Mouse (Mus musculus) heart, postnatal 10 days (tissue): ENCODE data around the gene Ensa. TPM values are rescaled to one million over a fixed set of nuclear protein-coding genes. Genes with fewer than 3 reads are reported as not detected.
A peak's percentile ranks its signal among the peaks of the same experiment; 100 is the strongest.
"Not testable (repeated sequence)": the region's sequence is repeated elsewhere in the genome, so short reads cannot be mapped to it uniquely, and the experiment has no call there.

Experiments
- DNase-seq, 2 experiments: peaks; one replicate each; pipeline ENCODE4 v3.0.0; 2021
- intact Hi-C: fragments of 180-260 bp; cut with DNase I; formaldehyde crosslinking; loops from one replicate; pipeline ENCODE4 v1.15.1; 2025
- total RNA-seq, 2 experiments: library from RNA; stranded (reverse); gene quantifications; 2 replicates each; pipeline ENCODE4 v1.2.3; 2021

Gene Ensa
- total RNA-seq, 2 experiments from 2014 or later: 61.4 to 63.6 TPM

DNA sequence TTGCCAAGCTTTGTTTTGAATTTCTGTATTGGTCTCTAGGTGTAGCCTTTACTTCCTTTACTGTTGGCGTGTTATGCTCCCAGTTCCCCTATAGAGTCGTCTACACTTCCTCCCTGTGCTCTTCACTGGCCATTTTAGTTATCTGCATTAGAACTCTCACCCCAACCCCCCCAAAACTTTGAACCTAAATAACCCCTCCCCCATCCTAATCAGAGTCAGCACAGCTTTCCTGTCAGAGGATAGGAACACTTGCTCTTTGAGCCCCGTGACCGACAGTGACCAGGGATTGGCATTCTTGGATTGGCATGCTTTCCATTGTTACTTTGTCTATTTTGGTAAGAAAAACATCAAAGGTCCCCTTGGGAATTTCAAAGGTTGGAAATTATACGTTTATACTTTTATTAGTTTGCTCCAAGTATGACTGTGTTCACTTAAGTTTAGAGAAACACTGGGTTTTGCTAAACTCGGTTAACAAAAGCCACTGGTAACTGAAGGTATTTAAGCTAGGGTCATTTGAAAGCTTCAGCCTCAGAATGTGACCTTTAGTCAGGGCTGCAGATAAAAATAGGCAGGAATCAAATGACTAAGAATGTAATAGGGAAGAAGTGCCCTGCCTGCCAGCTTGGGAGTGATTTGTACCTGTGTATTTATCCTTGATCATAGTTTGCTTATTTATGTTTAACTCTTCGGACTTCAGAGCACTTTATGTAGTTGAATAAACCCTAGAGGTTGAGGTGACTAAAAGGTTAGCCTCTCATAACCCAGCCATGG lies 37.3 kb downstream of the Ensa start:
- intact Hi-C loops: no loop called here

DNA sequence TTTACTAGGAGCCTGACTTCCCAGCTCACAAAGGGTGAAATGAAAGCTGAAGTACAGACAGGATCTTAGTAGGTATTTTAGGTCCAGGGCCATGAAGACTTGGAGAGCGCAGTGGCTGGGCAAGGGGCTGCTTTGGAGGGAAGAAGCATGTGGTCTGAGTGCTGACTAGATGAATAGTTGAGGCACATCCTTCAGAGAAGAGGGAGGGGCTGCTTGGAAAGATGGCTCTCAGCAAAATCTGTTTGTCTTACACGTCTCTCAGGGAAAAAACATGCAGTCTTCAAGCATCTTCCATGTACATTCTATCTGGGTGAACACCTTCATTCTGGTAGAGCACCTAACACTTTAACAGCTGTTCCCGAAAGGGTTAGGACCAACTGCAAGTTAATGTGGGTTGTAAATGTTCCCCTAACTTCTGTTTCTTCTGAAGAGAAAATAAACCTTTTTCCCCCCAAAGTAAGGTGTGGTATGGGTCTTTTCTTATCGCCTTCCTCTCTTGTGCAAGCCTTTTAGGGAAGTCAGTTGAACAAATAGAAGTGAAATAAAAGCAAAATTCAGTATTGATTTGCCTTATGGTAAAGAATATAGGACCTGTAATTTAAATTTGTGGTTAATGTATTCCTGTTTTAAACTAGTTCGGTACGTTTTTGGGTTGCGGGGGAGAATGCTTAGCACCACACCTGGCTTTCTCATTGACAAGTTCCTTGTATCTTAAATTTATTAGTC lies 38.1 kb downstream of the Ensa start:
- intact Hi-C loops: no loop called here
- peak; percentile 7 to 26 for DNase-seq

More for the DNA sequence above, 37.3 kb downstream of the Ensa start:
- DNase-seq: peak; percentile 55 to 59

DNA sequence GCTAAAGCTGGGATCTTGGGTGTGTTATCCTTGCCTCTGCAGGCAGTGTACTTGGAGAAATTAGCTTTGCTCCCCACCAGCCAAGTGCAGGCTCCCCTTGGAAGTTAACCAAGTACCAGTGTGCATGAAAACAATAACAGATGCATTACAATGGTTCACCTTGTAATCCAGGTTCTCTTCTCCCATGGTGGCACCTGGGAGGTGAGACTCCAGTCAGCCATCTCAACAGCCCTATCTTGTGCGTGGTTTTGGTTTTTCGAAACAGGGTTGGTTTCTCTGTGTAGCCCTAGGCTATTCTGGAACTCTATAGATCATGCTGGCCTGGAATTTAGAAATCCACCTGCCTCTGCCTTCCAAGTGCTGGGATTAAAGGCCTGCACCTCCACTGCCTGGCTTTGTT lies 38.7 kb downstream of the Ensa start:
- intact Hi-C loops: no loop called here
- DNase-seq: peak; percentile 20 to 28

DNA sequence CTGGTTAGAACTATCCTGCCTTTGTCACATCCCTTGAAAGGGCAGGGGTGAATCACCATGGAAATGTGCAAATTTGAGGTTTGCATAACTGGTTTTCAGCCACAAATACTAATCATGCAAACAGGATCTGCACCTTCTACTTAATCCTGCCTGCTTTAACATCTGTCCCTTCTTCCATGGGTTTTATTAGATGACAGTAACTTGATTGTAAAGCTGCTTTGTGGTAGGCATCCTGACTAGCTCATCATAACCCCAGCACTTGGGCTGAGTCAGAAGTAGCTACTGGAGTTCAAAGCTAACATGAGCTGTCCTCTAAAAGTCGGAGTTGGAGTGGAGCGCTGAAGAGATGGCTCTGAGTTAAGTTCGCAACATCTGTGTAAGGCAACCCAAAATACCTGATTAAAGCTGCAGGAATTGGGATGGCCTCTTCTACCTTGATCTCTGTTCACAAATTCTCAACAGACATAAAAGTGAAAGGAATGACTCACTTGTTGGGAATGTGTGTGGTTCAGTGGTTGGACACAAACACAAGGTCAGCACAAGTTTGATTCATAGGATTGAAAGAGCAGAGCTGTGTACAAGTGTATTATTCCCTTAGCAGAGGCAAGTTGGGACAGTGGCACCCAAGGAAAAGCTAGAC lies 39.3 kb downstream of the Ensa start:
- intact Hi-C loops: no loop called here
- peak; percentile 33 to 34 for DNase-seq

DNA sequence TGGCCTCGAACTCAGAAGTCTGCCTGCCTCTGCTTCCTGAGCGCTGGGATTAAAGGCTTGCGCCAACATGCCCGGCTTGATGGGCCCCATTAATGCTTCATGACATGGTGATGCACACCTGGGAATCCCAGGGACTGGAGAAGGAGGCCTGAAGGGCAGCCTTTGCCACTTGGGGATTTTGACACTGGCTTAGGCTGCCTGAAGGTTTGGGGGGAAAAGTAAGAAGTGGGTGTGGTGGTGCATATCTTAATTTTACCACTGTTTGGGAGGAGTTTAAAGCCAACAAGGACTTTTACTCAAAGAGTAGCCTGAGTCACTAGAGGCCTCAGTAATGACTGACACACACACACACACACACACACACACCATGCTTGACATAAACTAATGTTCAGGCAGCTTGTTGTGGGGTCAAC lies 40.2 kb downstream of the Ensa start:
- peak; percentile 22 to 31 for DNase-seq
- intact Hi-C loops: no loop called here

DNA sequence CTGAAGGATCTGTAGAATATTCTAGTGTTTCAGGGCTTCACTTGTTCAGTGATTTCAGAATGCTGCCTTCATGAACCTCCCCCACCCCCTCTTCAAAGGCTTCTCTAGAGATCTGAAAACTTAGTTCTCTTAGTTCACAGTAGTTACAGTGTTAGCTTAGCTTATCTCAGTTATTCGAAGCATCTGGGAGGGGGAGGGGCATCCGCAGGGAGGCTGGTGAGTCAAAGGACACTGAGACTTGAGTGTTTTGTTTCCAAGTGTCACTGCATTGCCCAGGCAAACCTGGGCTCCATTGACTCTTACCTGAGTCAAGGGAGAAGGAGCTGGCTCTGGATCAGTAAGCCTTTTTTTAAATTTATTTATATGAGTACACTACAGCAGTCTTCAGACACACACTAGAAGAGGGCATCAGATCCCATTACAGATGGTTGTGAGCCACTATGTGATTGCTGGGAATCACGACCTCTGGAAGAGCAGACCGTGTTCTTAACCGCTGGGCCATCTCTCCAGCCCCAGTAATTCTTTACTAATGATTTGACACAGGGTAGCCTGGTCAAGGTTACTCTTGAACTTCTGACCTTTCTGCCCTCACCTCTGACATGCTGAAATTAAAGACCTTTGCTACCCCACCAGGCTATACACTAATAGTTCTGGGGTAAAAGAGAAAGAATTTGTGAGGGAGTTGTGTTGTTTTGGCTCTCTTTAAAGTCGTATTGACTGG lies 41.5 kb downstream of the Ensa start:
- intact Hi-C loops: no loop called here
- peak; percentile 88 to 89 for DNase-seq

DNA sequence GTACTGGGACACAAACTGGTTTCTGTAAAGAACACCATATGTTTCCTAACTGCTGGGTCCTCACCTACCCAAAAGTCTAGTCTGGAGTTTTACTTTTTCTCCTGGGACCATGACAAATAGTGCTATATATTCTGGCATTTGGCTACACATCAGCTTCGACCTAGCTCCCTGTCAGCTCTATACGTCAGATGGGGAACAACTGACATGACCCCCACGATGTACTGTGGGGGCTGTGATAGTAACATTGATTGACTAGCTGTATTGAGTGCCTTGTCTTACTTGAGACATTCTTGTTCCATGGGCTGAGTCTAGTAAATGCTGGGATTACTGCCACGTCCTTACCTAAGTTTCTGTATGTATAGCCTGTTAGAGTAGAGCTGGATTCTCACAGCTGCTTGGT lies 42.7 kb downstream of the Ensa start:
- DNase-seq: no peak
- intact Hi-C loops: no loop called here

DNA sequence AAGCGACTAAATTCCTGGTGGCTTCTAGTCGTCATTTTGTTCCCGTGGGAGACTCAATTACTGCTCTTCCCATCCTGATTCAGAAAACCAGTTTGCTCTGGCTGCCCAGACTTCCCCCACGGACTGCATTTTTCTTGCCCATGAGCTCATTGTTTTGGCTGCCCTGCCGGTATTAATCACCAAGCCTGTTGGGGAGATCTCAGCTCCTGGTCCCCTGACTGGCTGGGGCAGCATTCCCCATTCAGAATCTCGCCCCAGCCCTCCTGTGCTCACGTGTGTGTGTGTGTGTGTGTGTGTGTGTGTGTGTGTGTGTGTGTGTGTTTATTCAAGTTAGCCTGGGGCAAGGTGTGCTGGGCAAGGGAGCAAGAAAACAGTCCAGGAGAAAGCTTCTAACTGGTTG lies 43.2 kb downstream of the Ensa start:
- DNase-seq: peak; percentile 83 to 87
- intact Hi-C loops: no loop called here

DNA sequence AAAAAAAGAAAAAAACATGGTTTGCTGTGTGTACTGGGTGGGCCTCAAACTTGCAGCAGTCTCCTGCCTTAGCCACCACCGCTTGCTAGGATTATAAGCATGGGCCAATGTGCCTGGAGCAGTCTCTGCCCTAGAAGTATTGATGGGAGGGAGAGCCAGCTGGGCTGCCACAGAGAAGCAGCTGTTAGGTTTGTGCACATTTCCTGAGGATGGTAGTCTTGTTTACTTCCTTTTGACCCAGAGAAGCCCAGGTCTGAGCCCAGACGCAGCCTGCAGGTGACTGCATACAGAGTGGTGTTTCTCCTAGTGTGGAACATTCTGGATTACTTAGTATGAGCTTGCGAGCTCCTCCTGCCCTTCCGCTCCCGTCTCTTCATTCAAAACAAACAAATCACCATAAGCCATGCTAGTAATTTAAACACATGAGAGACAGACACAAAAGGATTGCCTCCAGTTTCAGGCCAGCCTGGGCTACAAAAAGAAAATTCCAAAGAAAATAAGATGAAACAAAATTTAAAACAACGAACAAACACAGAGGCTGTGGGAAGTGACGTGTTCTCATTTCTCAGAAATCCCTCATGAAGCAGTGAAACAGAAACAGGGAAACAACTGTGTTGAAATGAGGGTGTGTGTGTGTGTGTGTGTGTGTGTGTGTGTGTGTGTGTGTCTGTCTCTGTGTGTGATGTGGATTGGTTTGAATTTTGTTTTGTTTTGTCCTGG lies 44.0 kb downstream of the Ensa start:
- DNase-seq: no peak
- intact Hi-C loops: no loop called here

DNA sequence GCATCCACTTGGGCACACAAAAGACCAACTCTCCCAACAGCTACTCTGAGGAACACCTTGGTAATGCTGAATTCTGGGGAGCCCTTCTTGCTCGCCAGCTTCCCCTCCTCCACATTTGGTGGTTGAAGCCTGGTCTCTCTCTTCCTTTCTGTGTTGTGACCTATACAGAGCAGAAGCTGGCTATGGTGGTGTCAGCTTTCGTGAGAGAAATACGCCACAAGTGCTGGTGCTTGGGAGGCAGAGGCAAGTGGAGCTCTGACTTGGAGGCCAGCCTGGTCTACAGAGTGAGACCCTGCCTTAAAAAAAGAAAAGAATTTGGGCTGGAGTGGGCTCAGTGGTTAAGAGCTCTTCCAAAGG lies 44.5 kb downstream of the Ensa start:
- intact Hi-C loops: no loop called here
- no peak for DNase-seq

DNA sequence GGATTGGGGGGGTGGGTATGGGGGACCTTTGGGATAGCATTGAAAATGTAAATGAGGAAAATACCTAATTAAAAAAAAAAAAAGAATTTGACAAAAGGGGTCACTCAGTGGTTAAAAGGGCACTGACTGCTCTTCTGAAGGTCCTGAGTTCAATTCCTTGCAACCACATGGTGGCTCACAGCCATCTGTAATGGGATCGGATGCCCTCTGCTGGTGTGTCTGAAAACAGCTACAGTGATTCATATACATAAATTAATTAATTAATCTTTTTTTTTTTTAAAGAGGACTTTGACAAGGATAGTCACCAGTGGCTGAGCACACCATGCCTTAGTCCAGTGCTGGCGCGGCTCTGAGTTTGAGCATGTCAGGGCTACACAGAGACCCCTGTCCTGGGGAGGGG lies 45.6 kb downstream of the Ensa start:
- DNase-seq, intact Hi-C loops: not testable (repeated sequence)

DNA sequence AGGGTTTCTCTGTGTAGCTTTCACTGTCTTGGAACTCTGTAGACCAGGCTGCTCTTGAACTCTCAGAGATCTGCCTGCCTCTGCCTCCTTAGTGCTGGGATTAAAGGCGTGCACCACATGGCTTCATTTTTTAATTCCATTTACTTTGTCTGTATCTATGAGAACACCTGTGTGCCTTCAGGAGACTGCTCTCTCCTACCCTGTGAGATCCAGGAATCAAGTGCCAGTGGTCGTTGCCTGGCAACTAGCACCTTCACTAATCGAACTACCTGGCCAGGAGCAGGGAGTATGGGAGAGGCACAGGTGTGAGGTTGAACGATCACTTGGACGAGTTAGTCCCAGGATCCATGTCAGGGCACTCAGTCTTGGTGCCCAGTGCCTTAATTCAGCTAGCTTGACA lies 46.4 kb downstream of the Ensa start:
- intact Hi-C loops: no loop called here
- DNase-seq: no peak

DNA sequence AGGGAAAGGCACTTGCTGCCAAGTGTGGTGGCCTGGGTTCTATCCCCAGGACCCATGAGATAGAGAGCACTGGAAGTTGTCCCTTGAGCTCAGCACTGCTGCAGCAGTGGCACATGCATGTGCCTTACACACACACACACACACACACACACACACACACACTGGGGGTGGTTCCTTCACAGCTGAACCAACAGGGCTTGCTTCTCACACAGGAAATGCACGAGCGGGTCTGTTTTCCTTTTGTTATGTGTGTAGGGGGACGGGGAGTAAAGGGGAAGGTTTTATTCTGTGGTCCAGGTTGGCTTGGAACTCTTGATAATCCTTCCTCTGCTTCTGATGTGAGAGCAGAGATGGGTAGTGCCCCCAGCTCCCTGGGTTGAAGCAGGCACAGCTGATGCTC lies 47.7 kb downstream of the Ensa start:
- no peak for DNase-seq
- intact Hi-C loops: no loop called here

DNA sequence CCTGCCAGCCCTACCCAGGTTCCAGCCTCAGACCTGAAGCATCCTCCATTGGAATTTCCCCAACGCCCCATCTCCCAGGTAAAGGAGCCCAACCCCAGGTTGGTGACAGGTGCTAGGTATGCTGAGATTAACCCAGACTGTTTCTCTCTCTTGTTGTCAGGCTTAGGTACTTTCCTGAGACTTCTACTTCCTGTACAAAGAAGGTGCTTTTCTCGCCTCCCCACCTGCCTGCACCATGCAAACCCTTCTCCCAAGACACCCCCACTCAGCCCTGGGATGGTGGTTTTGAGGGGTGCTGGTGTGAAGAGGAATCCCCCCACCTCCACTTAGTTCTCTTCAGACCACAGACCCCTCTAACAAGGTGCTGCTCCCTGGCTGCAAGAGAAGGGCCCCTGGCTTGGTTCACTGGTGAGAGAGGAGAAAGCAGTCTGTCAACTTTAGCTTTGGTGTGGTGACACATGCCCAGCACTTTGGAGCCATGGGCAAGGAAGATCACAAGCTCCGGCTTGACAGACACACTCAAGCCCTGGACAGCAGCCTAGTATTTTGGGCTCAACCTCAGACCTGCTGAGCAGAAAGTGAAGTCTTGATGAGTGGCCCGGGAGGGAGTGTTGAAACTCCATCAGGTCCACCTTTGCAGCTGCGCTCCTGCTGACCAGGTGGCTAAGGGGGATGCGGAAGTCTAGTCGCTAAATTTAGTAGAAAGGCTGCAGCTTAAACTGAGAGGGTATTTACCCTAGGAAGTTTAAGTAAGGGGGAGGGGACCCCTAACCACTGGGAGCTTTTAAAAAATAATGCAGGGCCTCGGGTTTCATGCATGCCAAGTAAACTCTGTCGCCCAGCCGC lies 48.3 kb downstream of the Ensa start:
- peak; percentile 77 to 82 for DNase-seq
- intact Hi-C loops: no loop called here

DNA sequence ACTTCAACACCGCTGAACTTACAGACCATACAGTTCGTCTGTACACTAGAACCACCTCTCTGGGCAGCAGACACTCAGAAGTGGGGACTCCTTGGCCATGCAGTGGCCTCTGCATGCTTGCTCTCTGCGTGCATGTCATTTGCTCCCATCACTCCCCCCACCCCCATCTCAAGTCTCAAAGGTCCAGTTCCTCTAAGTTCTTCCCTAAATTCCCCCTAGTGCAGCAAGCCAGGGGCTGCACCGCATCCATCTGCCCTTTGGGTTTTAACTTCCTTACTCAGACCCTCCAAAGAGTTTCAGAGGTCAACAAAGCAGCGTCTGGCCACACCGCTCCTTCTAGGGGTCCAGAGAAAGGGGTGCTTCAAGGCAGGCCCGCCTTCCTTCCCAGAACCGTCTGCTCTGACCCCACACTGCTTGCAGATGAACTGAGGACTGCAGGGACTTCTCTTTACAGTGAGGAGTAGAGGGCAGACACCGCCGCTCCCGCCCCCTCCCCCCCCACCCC lies 49.0 kb downstream of the Ensa start:
- intact Hi-C loops: no loop called here
- peak; percentile 54 to 65 for DNase-seq

DNA sequence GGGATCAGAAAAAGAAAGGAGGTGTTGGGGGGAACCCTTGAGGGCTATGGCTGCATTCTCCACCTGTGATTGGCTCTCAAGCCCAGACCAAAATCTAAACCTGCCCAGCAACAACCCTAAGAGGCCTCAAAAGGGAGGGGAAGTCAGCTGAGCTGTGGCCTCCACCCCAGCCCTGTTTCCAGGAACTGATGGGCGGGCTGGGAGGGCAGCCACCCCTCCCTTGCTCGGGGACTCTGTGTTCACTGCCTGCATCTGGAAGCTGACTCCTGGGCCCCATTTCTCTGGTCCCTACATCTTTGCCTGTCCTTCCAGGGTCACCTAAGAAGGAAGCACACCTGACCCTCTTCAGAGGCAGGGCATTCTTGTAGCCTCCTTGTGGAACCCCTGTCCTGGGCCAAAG lies 49.4 kb downstream of the Ensa start:
- intact Hi-C loops: no loop called here
- DNase-seq: peak; percentile 90 to 92

DNA sequence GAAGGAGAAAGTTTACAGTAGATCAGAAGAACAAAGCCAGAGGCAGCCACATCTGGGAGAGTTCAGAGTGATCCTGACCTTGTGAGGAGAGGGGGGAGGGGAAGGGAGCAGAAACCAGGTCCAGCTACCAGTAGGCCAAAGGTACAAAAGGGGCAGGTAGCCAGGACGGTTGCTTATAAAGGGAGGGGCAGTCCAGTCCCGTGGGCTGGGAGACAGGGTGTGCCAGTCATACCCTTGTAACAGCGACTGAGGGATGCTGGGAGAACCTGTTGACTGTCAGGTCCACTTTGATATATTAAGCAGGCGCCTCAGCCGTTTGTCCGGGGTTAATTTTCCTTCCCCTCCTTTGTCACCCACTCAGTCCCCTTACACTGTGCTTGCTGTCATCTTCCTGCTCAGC lies 50.0 kb downstream of the Ensa start:
- peak; percentile 69 to 71 for DNase-seq
- intact Hi-C loops: loop anchor here (1.0 to 5.0 kb wide), 2 partner anchors 16 to 97 kb away; no protein-coding TSS in a partner anchor

DNA sequence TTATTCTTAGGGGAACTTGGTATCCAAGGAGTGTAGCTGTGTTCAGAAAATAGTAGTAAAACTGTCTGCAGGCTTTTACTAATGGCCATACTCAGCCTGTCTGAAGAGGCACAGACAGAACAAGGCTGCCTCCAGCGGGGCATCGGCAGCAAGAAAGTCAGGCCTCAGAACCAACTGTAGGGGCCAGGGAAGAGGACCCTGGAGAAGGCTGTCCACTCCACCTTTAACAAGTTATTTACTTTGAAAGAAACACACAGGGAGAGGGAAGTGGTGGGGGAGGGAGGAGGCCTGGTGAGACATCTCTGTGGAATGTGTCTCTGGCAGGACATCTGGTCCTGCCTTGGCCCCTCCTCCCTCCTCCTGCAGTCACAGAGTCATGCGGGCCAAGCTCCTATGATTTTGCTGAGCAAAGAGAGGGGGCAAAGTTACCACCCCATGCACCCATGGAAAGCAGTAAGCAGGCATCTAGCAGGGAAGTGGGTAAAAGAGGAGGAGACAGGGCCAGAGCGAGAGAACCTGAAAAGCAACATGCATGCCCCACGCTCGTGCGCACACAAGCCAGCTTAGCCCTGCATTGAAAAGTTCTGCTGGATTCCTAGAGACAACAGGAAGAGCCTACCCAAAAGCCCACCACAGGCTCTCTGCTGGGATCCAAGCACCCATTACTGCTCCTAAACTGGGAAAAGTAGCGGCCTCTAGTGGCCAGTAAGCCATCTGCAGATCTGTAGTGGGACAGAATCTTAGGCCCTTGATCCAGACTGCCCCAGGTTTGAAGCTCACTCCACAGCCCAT lies 50.7 kb downstream of the Ensa start:
- intact Hi-C loops: loop anchor here (1.0 to 5.0 kb wide), 3 partner anchors 16 to 97 kb away; no protein-coding TSS in a partner anchor

More for the DNA sequence above, 50.7 kb downstream of the Ensa start:
- DNase-seq: peak; percentile 90 to 91
